Mouse (Mus musculus) kidney, embryonic 16.5 days (tissue): ENCODE measurements at regions not wholly inside any gene's neighbourhood (a gene's known extent, or its start where the extent isn't known, plus 50 kb on each side); places are given as distances from the start of the nearest gene placed in this dataset.

Source experiments
- ATAC-seq: fragments of 200-750 bp; cut with Nextera tagmentation; 2 replicates; pipeline ENCODE4 v1.8.0; 2017; ENCODE audit warnings: moderate TSS enrichment; ENCODE audit not compliant: low FRiP score, low TSS enrichment
- H3K27ac ChIP-seq: fragments of 300-500 bp; sonication (generic); 2 replicates; pipeline ENCODE4 v1.5.1; 2014; ENCODE audit warnings: low read length
- H3K27me3 ChIP-seq: fragments of 300-500 bp; sonication (generic); 2 replicates; pipeline ENCODE4 v1.6.1; 2014; ENCODE audit warnings: low read length, control low read depth, mixed read lengths; ENCODE audit not compliant: insufficient read depth
- H3K36me3 ChIP-seq: fragments of 300-500 bp; sonication (generic); 2 replicates; pipeline ENCODE4 v1.6.1; 2014; ENCODE audit warnings: low read length, control low read depth, mixed read lengths; ENCODE audit not compliant: insufficient read depth
- H3K4me1 ChIP-seq: fragments of 300-500 bp; sonication (generic); 2 replicates; pipeline ENCODE4 v1.6.1; 2014; ENCODE audit warnings: low read length, control low read depth, mixed read lengths; ENCODE audit not compliant: insufficient read depth
- H3K4me2 ChIP-seq: fragments of 300-500 bp; sonication (generic); replicated peaks from 2 replicates; pipeline ENCODE4 v1.6.1; 2014; ENCODE audit warnings: low read depth, low read length
- H3K4me3 ChIP-seq: fragments of 300-500 bp; sonication (generic); 2 replicates; pipeline ENCODE4 v1.5.1; 2014; ENCODE audit warnings: mild to moderate bottlenecking, low read length
- H3K9ac ChIP-seq: fragments of 300-500 bp; sonication (generic); replicated peaks from 2 replicates; pipeline ENCODE4 v1.6.1; 2014; ENCODE audit warnings: low read length
- H3K9me3 ChIP-seq: fragments of 300-500 bp; sonication (generic); 2 replicates; pipeline ENCODE4 v1.6.1; 2016; ENCODE audit warnings: low read length, control low read depth
- WGBS: fragments of 180-500 bp; shearing (Covaris S2); extraction: QIAGEN DNeasy Blood & Tissue Kit; methylation state at CpG from one replicate; pipeline ENCODE4 v1.1.7; 2014; 5-methylcytosine and 5-hydroxymethylcytosine counted together

GRCm38 (mm10) chr13:52110750-52111149 is 264.3 kb downstream of the Gadd45g start:
- H3K27ac ChIP-seq: no peak overlapping the region
- H3K4me3 ChIP-seq: no peak overlapping the region
- H3K36me3 ChIP-seq: no peaks in the 10 kb centered on the region
- H3K4me1 ChIP-seq: 0 out of 2 replicates have a peak, but pooled peaks cover 11% of the 10 kb centered on the region
- H3K27me3 ChIP-seq: no peaks in the 10 kb centered on the region
- H3K9ac ChIP-seq: no peak overlapping the region
- no peak overlapping the region for H3K4me2 ChIP-seq
- H3K9me3 ChIP-seq: no peaks in the 10 kb centered on the region
- WGBS: 51% methylated on average over 9 of the region's 9 CpGs
- no peak for ATAC-seq

GRCm38 (mm10) chr13:52113549-52113948 is 267.1 kb downstream of the Gadd45g start:
- ATAC-seq: 0 out of 2 replicates have a peak, but pooled peaks have one; percentile 24
- WGBS: 45% methylated on average over 8 of the region's 8 CpGs

GRCm38 (mm10) chr13:52114431-52114830 is 268.0 kb downstream of the Gadd45g start:
- H3K36me3 ChIP-seq: no peaks in the 10 kb centered on the region
- 0 out of 2 replicates have a peak, but pooled peaks cover 5% of the 10 kb centered on the region for H3K4me1 ChIP-seq
- no peak overlapping the region for H3K4me3 ChIP-seq
- no peak overlapping the region for H3K4me2 ChIP-seq
- no peaks in the 10 kb centered on the region for H3K9me3 ChIP-seq
- H3K9ac ChIP-seq: no peak overlapping the region
- no peaks in the 10 kb centered on the region for H3K27me3 ChIP-seq
- 83% methylated on average over 7 of the region's 7 CpGs for WGBS
- no peak for ATAC-seq
- no peak overlapping the region for H3K27ac ChIP-seq

More at GRCm38 (mm10) chr13:52113549-52113948, 267.1 kb downstream of the Gadd45g start:
- H3K9me3 ChIP-seq: no peaks in the 10 kb centered on the region
- no peak overlapping the region for H3K4me3 ChIP-seq
- H3K4me1 ChIP-seq: 0 out of 2 replicates have a peak, but pooled peaks cover 11% of the 10 kb centered on the region
- no peaks in the 10 kb centered on the region for H3K36me3 ChIP-seq
- no peak overlapping the region for H3K27ac ChIP-seq
- no peaks in the 10 kb centered on the region for H3K27me3 ChIP-seq
- H3K9ac ChIP-seq: no peak overlapping the region
- no peak overlapping the region for H3K4me2 ChIP-seq

- no peak overlapping the region for H3K9ac ChIP-seq
- H3K27ac ChIP-seq: no peak overlapping the region
- WGBS: 83% methylated on average over 6 of the region's 6 CpGs
- H3K9me3 ChIP-seq: no peaks in the 10 kb centered on the region
- 0 out of 2 replicates have a peak, but pooled peaks cover 5% of the 10 kb centered on the region for H3K4me1 ChIP-seq
- no peaks in the 10 kb centered on the region for H3K27me3 ChIP-seq
- H3K4me3 ChIP-seq: no peak overlapping the region
- ATAC-seq: no peak
- no peak overlapping the region for H3K4me2 ChIP-seq
- no peaks in the 10 kb centered on the region for H3K36me3 ChIP-seq
Measured at GRCm38 (mm10) chr13:52114962-52115361, 268.5 kb downstream of the Gadd45g start.

- no peak overlapping the region for H3K4me3 ChIP-seq
- H3K36me3 ChIP-seq: no peaks in the 10 kb centered on the region
- no peak overlapping the region for H3K4me2 ChIP-seq
- 67% methylated on average over 4 of the region's 4 CpGs for WGBS
- H3K9ac ChIP-seq: no peak overlapping the region
- H3K27ac ChIP-seq: no peak overlapping the region
- no peak for ATAC-seq
- H3K27me3 ChIP-seq: no peaks in the 10 kb centered on the region
- H3K9me3 ChIP-seq: no peaks in the 10 kb centered on the region
- no peaks in the 10 kb centered on the region for H3K4me1 ChIP-seq
Measured at GRCm38 (mm10) chr13:52116241-52116640, 269.8 kb downstream of the Gadd45g start.

- Histone ChIP-seq H3K27ac (no peak overlapping the region), H3K4me3 (no peak overlapping the region), H3K9me3 (no peaks in the 10 kb centered on the region), H3K36me3 (no peaks in the 10 kb centered on the region), H3K4me2 (no peak overlapping the region), H3K27me3 (no peaks in the 10 kb centered on the region), H3K9ac (no peak overlapping the region), H3K4me1 (no peaks in the 10 kb centered on the region)
- ATAC-seq: no peak
- 73% methylated on average over 4 of the region's 4 CpGs for WGBS
Measured at GRCm38 (mm10) chr13:52116756-52117155, 270.3 kb downstream of the Gadd45g start.

- Histone ChIP-seq H3K4me1 (no peaks in the 10 kb centered on the region), H3K36me3 (no peaks in the 10 kb centered on the region), H3K4me3 (no peak overlapping the region), H3K27me3 (no peaks in the 10 kb centered on the region), H3K9ac (no peak overlapping the region), H3K9me3 (no peaks in the 10 kb centered on the region), H3K4me2 (no peak overlapping the region), H3K27ac (no peak overlapping the region)
- no peak for ATAC-seq
- 69% methylated on average over 8 of the region's 8 CpGs for WGBS
Measured at GRCm38 (mm10) chr13:52120795-52121194, 274.3 kb downstream of the Gadd45g start.

GRCm38 (mm10) chr13:52125037-52125436 is 278.6 kb downstream of the Gadd45g start:
- no peaks in the 10 kb centered on the region for H3K4me1 ChIP-seq
- H3K27me3 ChIP-seq: no peaks in the 10 kb centered on the region
- no peaks in the 10 kb centered on the region for H3K36me3 ChIP-seq
- H3K4me3 ChIP-seq: no peak overlapping the region
- H3K9ac ChIP-seq: no peak overlapping the region
- H3K9me3 ChIP-seq: no peaks in the 10 kb centered on the region
- no peak for ATAC-seq
- no peak overlapping the region for H3K27ac ChIP-seq
- 90% methylated on average over 4 of the region's 4 CpGs for WGBS
- no peak overlapping the region for H3K4me2 ChIP-seq

- WGBS: 77% methylated on average over 9 of the region's 9 CpGs
- Histone ChIP-seq H3K36me3 (no peaks in the 10 kb centered on the region), H3K27me3 (no peaks in the 10 kb centered on the region), H3K4me2 (no peak overlapping the region), H3K9ac (no peak overlapping the region), H3K27ac (no peak overlapping the region), H3K9me3 (peaks cover 13% of the 10 kb centered on the region), H3K4me3 (no peak overlapping the region), H3K4me1 (no peaks in the 10 kb centered on the region)
- no peak for ATAC-seq
Measured at GRCm38 (mm10) chr13:52127751-52128150, 281.3 kb downstream of the Gadd45g start.

- Histone ChIP-seq H3K9me3 (peaks cover 13% of the 10 kb centered on the region), H3K27me3 (no peaks in the 10 kb centered on the region), H3K36me3 (no peaks in the 10 kb centered on the region), H3K4me1 (no peaks in the 10 kb centered on the region), H3K27ac (no peak overlapping the region), H3K9ac (no peak overlapping the region), H3K4me3 (no peak overlapping the region), H3K4me2 (no peak overlapping the region)
- 78% methylated on average over 4 of the region's 4 CpGs for WGBS
- ATAC-seq: no peak
Measured at GRCm38 (mm10) chr13:52129466-52129865, 283.0 kb downstream of the Gadd45g start.
